ENCODE assay signal across 7 mouse cellular contexts in the genomic region with DNA sequence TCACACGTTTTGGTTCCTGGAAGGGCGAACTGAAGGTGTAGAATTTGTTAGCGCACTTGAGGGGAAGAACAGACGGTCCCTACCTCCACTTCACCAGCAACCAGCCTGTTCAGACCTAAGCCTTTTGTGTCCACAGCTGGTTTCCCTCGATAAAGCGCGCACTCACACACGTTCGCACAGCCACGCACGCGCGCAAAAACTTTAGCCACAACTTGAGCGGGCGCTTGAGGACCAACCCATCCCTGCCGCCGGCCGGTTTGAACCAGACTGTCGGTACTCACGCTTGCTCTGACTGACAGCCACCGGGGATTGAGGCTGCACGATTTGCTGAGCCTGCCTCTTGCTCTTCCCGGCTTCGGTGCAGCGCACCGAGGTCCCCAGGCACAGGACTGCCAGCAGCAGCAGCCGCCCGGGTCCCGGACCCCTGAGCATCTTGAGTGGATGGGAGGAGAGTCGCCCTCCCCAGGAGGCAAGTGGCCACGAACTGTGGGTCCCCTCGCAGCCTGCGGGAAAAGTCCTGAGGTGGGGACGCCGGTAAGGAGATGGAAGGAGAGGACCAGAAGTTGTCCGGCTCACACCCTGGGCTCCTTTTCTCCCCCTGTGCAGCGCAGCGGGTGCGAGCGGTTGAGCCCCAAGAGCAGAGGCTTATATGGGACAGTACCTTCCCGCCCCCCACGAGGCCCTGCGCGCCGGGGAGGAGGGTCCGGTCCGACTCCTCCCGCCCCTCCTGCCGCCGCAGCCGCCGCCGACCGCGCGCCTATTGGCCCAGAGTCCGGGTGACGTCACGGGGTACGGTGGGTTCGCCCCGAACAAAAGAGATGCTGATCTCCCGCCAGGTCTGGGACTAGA. TPM values are rescaled to one million over a fixed set of nuclear protein-coding genes. Genes with fewer than 3 reads are reported as not detected.
DNase-seq lines count a peak whose midpoint lies in the region; ATAC-seq lines count a peak whose summit lies in the region.

Gene Fn1 (minus strand): TSS at position 650 of the 849 bp plus-strand sequence.

- peaks cover 28% of the 10 kb centered on the region for H3K36me3 ChIP-seq in embryonic facial prominence, embryonic 14.5 days (ENCODE audit: control insufficient read depth, insufficient read depth, low read length)
- peaks cover 33% of the 10 kb centered on the region for H3K36me3 ChIP-seq in limb, embryonic 12.5 days
- no peaks in the 10 kb centered on the region; the same call in 1 of the 2 replicates for H3K36me3 ChIP-seq in midbrain, embryonic 13.5 days

- H3K9me3 ChIP-seq in embryonic facial prominence, embryonic 14.5 days (ENCODE audit: control insufficient read depth, low read length) = no peaks in the 10 kb centered on the region
- H3K9me3 ChIP-seq in limb, embryonic 12.5 days = no peaks in the 10 kb centered on the region
- no peaks in the 10 kb centered on the region for H3K9me3 ChIP-seq in midbrain, embryonic 13.5 days

- peak within 1 kb of the TSS; percentile 91 for H3K9ac ChIP-seq in embryonic facial prominence, embryonic 14.5 days (ENCODE audit: low read depth, low read length)
- peak within 1 kb of the TSS; percentile 93 for H3K9ac ChIP-seq in limb, embryonic 12.5 days (replicated peaks)
- H3K9ac ChIP-seq in midbrain, embryonic 13.5 days (replicated peaks) = peak within 1 kb of the TSS; percentile 68

- under 1% methylated on average over 44 of the region's 63 CpGs for WGBS in embryonic facial prominence, embryonic 14.5 days
- WGBS in limb, embryonic 12.5 days = under 1% methylated on average over 58 of the region's 63 CpGs
- WGBS in midbrain, embryonic 13.5 days = under 1% methylated on average over 61 of the region's 63 CpGs

- peak within 1 kb of the TSS; percentile 85 for H3K4me3 ChIP-seq in embryonic facial prominence, embryonic 14.5 days (ENCODE audit: low read depth, low read length)
- H3K4me3 ChIP-seq in limb, embryonic 12.5 days (replicated peaks) = peak within 1 kb of the TSS; percentile 71
- H3K4me3 ChIP-seq in midbrain, embryonic 13.5 days (replicated peaks) = peak within 1 kb of the TSS; percentile 75

- peak within 1 kb of the TSS; percentile 95 for H3K27ac ChIP-seq in embryonic facial prominence, embryonic 14.5 days (replicated peaks; ENCODE audit: low read depth, low read length)
- H3K27ac ChIP-seq in limb, embryonic 12.5 days = peak within 1 kb of the TSS; percentile 99
- H3K27ac ChIP-seq in midbrain, embryonic 13.5 days = peak within 1 kb of the TSS; percentile 51; the same call in 1 of the 2 replicates

- H3K4me2 ChIP-seq in embryonic facial prominence, embryonic 14.5 days (ENCODE audit: low read depth, low read length) = peak within 1 kb of the TSS; percentile 78
- H3K4me2 ChIP-seq in limb, embryonic 12.5 days = peak within 1 kb of the TSS; percentile 91
- peak within 1 kb of the TSS; percentile 94 for H3K4me2 ChIP-seq in midbrain, embryonic 13.5 days (replicated peaks)

- peak; percentile 96 for ATAC-seq in embryonic facial prominence, embryonic 14.5 days (ENCODE audit: low read depth)
- ATAC-seq in limb, embryonic 12.5 days (ENCODE audit: insufficient number of reproducible peaks, insufficient read depth, low FRiP score, low TSS enrichment, low read depth) = peak; percentile 95
- ATAC-seq in midbrain, embryonic 13.5 days = peak; percentile 96

- no peaks in the 10 kb centered on the region for H3K27me3 ChIP-seq in embryonic facial prominence, embryonic 14.5 days (replicated peaks; ENCODE audit: control insufficient read depth, insufficient read depth, low read length)
- H3K27me3 ChIP-seq in limb, embryonic 12.5 days = no peaks in the 10 kb centered on the region
- peaks cover 57% of the 10 kb centered on the region for H3K27me3 ChIP-seq in midbrain, embryonic 13.5 days

- peak; percentile 46 to 68 for DNase-seq in adrenal gland, postnatal 4 days (ENCODE audit: low spot score in 2 of 2)
- peak; percentile 97 for DNase-seq in embryonic facial prominence, embryonic 14.5 days (ENCODE audit: low spot score)
- peak; percentile 89 for DNase-seq in heart, adult 18-20 months
- DNase-seq in kidney, adult 18-20 months = peak; percentile 66
- DNase-seq in spleen, postnatal 10 days (ENCODE audit: low spot score in 2 of 2) = peak; percentile 22 to 65

- peaks cover 21% of the 10 kb centered on the region; the same call in 1 of the 2 replicates for H3K4me1 ChIP-seq in embryonic facial prominence, embryonic 14.5 days (ENCODE audit: control insufficient read depth, insufficient read depth, low read length)
- H3K4me1 ChIP-seq in limb, embryonic 12.5 days (replicated peaks) = peaks cover 32% of the 10 kb centered on the region
- H3K4me1 ChIP-seq in midbrain, embryonic 13.5 days (replicated peaks) = peaks cover 9% of the 10 kb centered on the region

RNA-seq across cellular contexts. Expression of gene Fn1, which starts in this region (rescaled TPM):
- 100 to 1,000 TPM; 186 to 364 TPM for total RNA-seq in adrenal gland, postnatal 4 days (2021)
- 277 and 304 TPM in 2 replicates for polyA plus RNA-seq in embryonic facial prominence, embryonic 14.5 days (2014; fragmentation: Nextera tagmentation; extraction: Ambion mirVana)
- 10 to 100 TPM; 48.4 to 59.7 TPM for total RNA-seq in heart, adult 18-20 months (2021)
- 187 and 197 TPM in 2 replicates for polyA plus RNA-seq in limb, embryonic 12.5 days (2016; fragmentation: Nextera tagmentation; extraction: Ambion mirVana)
- 33.2 and 35.5 TPM in 2 replicates for polyA plus RNA-seq in midbrain, embryonic 13.5 days (2015; fragmentation: Nextera tagmentation; extraction: Ambion mirVana)

Comparison
In these comparisons a context has a peak if more than half of its experiments do, and no peak if none do; other contexts are left out.
1. Peak in every context shown above with its lines: DNase-seq, ATAC-seq, H3K4me3 ChIP-seq and H3K27ac ChIP-seq.
2. DNase-seq: peak in every context shown above with its lines; median percentile 97 in embryonic facial prominence, embryonic 14.5 days; 89 in heart, adult 18-20 months; 66 in kidney, adult 18-20 months; 57 in adrenal gland, postnatal 4 days; 44 in spleen, postnatal 10 days.